Mouse (Mus musculus): ENCODE results near the gene Arhgap19.

DNA sequence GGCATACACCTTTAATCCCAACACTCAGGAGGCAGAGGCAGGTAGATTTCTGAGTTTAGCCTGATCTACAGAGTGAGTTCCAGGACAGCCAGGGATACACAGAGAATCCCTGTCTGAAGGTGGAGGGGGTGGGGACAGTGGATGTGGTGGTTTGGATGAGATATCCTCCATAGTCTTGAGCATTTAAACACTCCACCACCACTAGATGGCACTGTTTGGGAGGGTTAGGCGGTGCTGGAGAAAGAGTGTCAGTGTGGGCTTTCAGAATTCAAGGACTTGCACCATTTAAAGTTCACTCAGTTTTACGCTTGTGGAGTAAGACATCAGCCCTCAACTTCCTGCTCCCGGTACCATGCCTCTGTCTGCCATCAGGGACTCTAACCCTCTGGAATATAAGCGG is 4.0 kb upstream of the Arhgap19 start:
- TF ChIP-seq GATA1 (IDR thresholded peaks at IDR 0.05; ENCODE audit: low read length) = no peak
- no peak for TF ChIP-seq TAL1 (IDR thresholded peaks at IDR 0.05; ENCODE audit: low read length)
